Mouse (Mus musculus) C2C12 (cell line): ENCODE measurements at regions not wholly inside any gene's neighbourhood (a gene's known extent, or its start where the extent isn't known, plus 50 kb on each side); places are given as distances from the start of the nearest gene placed in this dataset.
A peak's percentile ranks its signal among the peaks of the same experiment; 100 is the strongest.

ENCODE experiments used
- CEBPB ChIP-seq: IDR thresholded peaks from one replicate; pipeline ENCODE4 v1.6.1; 2011; ENCODE audit warnings: low read depth, mild to moderate bottlenecking, control low read depth, moderate library complexity
- CTCF ChIP-seq: IDR thresholded peaks from one replicate; pipeline ENCODE4 v1.5.1; 2011; ENCODE audit not compliant: control insufficient read depth, insufficient read depth, insufficient read length
- MAX ChIP-seq: IDR thresholded peaks from one replicate; pipeline ENCODE4 v1.6.1; 2011; ENCODE audit warnings: mild to moderate bottlenecking, control low read depth
- MYOG ChIP-seq: IDR thresholded peaks from one replicate; pipeline ENCODE4 v1.6.1; 2011; ENCODE audit not compliant: control insufficient read depth, insufficient read length; ENCODE audit errors: extremely low read depth
- USF1 ChIP-seq: IDR thresholded peaks from one replicate; pipeline ENCODE4 v1.6.1; 2011; ENCODE audit warnings: low read depth, mild to moderate bottlenecking, control low read depth, moderate library complexity

GRCm38 (mm10) chr8:56392158-56392557 lies 97.8 kb downstream of the Hpgd start:
- TF ChIP-seq CTCF = no peak
- TF ChIP-seq USF1 = peak; percentile 72
- TF ChIP-seq CEBPB = no peak
- TF ChIP-seq MYOG = no peak
- no peak for TF ChIP-seq MAX
